Mouse (Mus musculus): ENCODE results near the gene Olfr694.

- TF ChIP-seq CTCF (IDR thresholded peaks at IDR 0.05; ENCODE audit: low read depth) (no peak), EP300 (IDR thresholded peaks at IDR 0.05; ENCODE audit: low read depth) (no peak)
These were observed 5.3 kb upstream of the Olfr694 start for GRCm38 (mm10) chr7:106696891-106697290.
